Mouse (Mus musculus): ENCODE measurements around the gene Chmp5.

GRCm38 (mm10) chr4:40938793-40939192 lies 9.4 kb upstream of the Chmp5 start:
- TF ChIP-seq EP300 (IDR thresholded peaks at IDR 0.05; ENCODE audit: low read depth) (no peak), CTCF (IDR thresholded peaks at IDR 0.05; ENCODE audit: low read depth) (no peak)

Measured in liver, postnatal 0 days (tissue).